Mouse (Mus musculus): ENCODE results near the gene Rabl3.

DNA sequence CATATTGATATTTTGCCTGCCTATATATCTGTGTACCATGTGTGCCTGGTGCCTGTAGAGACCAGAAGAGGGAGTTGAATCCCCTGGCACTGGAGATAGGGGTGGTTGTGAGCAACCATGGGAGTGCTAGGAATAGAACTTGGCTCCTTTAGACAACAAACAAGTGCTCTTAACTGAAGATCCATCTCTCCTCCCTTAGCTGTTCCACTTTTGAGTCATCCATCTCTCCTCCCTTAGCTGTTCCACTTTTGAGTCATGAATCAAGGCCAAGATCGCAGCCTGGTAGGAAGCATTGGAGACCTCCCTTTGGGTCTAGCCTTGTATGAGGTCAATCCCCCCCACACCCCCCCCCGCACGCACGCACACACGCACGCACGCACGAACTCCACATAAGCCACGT lies 74.9 kb downstream of the Rabl3 start:
- TF ChIP-seq POLR2A (IDR thresholded peaks at IDR 0.05; ENCODE audit: control insufficient read depth, extremely low read depth, insufficient read depth, low read length, poor library complexity) (no peak), CTCF (IDR thresholded peaks at IDR 0.05; ENCODE audit: borderline replicate concordance, control insufficient read depth, extremely low read depth, insufficient read depth, low read length, poor library complexity) (no peak)

Data from thymus, adult 2 months (tissue).